Comparison of ENCODE assay signal across 23 mouse cellular contexts in genomic region chr6:17097301-17097700, GRCm38 (mm10). TPM values are rescaled to one million over a fixed set of nuclear protein-coding genes. Genes with fewer than 3 reads are reported as not detected.
DNase-seq lines count a peak whose midpoint lies in the region; ATAC-seq and TF ChIP-seq lines count a peak whose summit lies in the region.
"Had no signal": no experiment of that assay in that cellular context is flagged by ENCODE, and none has a peak within 500 bp of the region (broad histone marks: within the 10 kb centered on the region; RNA-seq: fewer than 3 reads in every experiment).

No protein-coding gene starts in this region.

- TF ChIP-seq EP300 in stomach, postnatal 0 days (optimal IDR thresholded peaks at IDR 0.05) = no peak

- WGBS in stomach, embryonic 16.5 days = 80% methylated on average over 8 of the region's 8 CpGs
- 67% methylated on average over 8 of the region's 8 CpGs for WGBS in stomach, postnatal 0 days

- no peak for TF ChIP-seq CTCF in stomach, postnatal 0 days (IDR thresholded peaks at IDR 0.05; ENCODE audit: low read depth)

- H3K9ac ChIP-seq in stomach, embryonic 16.5 days (ENCODE audit: low read length) = no peak overlapping the region
- H3K9ac ChIP-seq in stomach, postnatal 0 days (ENCODE audit: low read length) = no peak overlapping the region

- H3K4me1 ChIP-seq in stomach, embryonic 16.5 days (ENCODE audit: control insufficient read depth, insufficient read depth, low read length) = no peaks in the 10 kb centered on the region
- no peaks in the 10 kb centered on the region for H3K4me1 ChIP-seq in stomach, postnatal 0 days (replicated peaks; ENCODE audit: control insufficient read depth, insufficient read depth)

- H3K27ac ChIP-seq in stomach, embryonic 16.5 days (ENCODE audit: low read length) = peak overlapping the region; percentile 55
- no peak overlapping the region for H3K27ac ChIP-seq in stomach, postnatal 0 days (replicated peaks)

- DNase-seq in heart, adult 11 months = peak; percentile 86
- DNase-seq in heart, adult 9 months (ENCODE audit: low spot score in 2 of 2) = no peak
- DNase-seq in stomach, postnatal 0 days (ENCODE audit: low spot score) = no peak
- DNase-seq in adrenal gland, adult (ENCODE audit: inconsistent age in 2 of 2, low spot score in 1 of 2) = no peak
- DNase-seq in gastrocnemius, postnatal 25 days = no peak
- DNase-seq: adrenal gland, adult 2 months; adrenal gland, adult 8-10 months; adrenal gland, postnatal 10 days; adrenal gland, postnatal 14 days; adrenal gland, postnatal 25 days; adrenal gland, postnatal 36 days; B cell, adult 2 months; cerebellum, adult 11 months; cerebellum, adult 11-12 months; cerebellum, adult 18-20 months; cerebellum, adult 2 months had no signal

- peaks cover 5% of the 10 kb centered on the region; the same call in 1 of the 2 replicates for H3K36me3 ChIP-seq in stomach, embryonic 16.5 days (ENCODE audit: control insufficient read depth, insufficient read depth, low read length)
- peaks cover 13% of the 10 kb centered on the region for H3K36me3 ChIP-seq in stomach, postnatal 0 days (ENCODE audit: control insufficient read depth, insufficient read depth, low read length)
- H3K36me3 ChIP-seq: G1E had no signal

- no peak overlapping the region for H3K4me3 ChIP-seq in stomach, embryonic 16.5 days (replicated peaks; ENCODE audit: low read length)
- H3K4me3 ChIP-seq in stomach, postnatal 0 days (ENCODE audit: low read depth, low read length) = no peak overlapping the region

- ATAC-seq in stomach, embryonic 16.5 days (ENCODE audit: insufficient read depth, low FRiP score) = peak; percentile 60; the same call in 1 of the 2 replicates
- ATAC-seq in stomach, postnatal 0 days (ENCODE audit: low FRiP score, low TSS enrichment) = peak; percentile 60; the same call in 1 of the 2 replicates
- ATAC-seq: activated CD4-positive, CD25-positive, alpha-beta regulatory T cell, adult 4 months; CD4-positive, CD25-positive, alpha-beta regulatory T cell, adult 4 months; Patski had no signal

- H3K9me3 ChIP-seq in stomach, embryonic 16.5 days (replicated peaks; ENCODE audit: control insufficient read depth, low read length) = no peaks in the 10 kb centered on the region
- no peaks in the 10 kb centered on the region for H3K9me3 ChIP-seq in stomach, postnatal 0 days (ENCODE audit: control insufficient read depth, low read length)
- H3K9me3 ChIP-seq: G1E had no signal

- no peaks in the 10 kb centered on the region for H3K27me3 ChIP-seq in stomach, embryonic 16.5 days (ENCODE audit: control insufficient read depth, insufficient read depth, low read length)
- H3K27me3 ChIP-seq in stomach, postnatal 0 days (ENCODE audit: control insufficient read depth, insufficient read depth, low read length) = no peaks in the 10 kb centered on the region
- H3K27me3 ChIP-seq: CH12.LX, Patski had no signal

- no peak overlapping the region for H3K4me2 ChIP-seq in stomach, embryonic 16.5 days (ENCODE audit: low read depth, low read length)
- H3K4me2 ChIP-seq in stomach, postnatal 0 days (replicated peaks; ENCODE audit: low read depth) = no peak overlapping the region

RNA-seq across cellular contexts. Expression of gene Tes, which starts 32.4 kb away (rescaled TPM):
- polyA plus RNA-seq in stomach, embryonic 16.5 days (2015; fragmentation: Nextera tagmentation; extraction: Ambion mirVana) = 96.9 and 103 TPM in 2 replicates
- 111 and 114 TPM in 2 replicates for polyA plus RNA-seq in stomach, postnatal 0 days (2015; fragmentation: Nextera tagmentation; extraction: Ambion mirVana)
- total RNA-seq in gastrocnemius, postnatal 25 days (2021) = 1 to 10 TPM; 1.3 to 2.3 TPM
- total RNA-seq: CH12.LX, MEL had no signal
- polyA plus RNA-seq: G1E had no signal
